Mouse (Mus musculus) thymus, adult 2 months (tissue): ENCODE measurements around the gene Ube2v1.

Experiments used
- CTCF ChIP-seq: fragments of 200-500 bp; IDR thresholded peaks from 2 replicates; pipeline ENCODE4 v1.5.1; 2012; ENCODE audit warnings: mild to moderate bottlenecking, control low read depth, low read length, moderate library complexity, borderline replicate concordance; ENCODE audit not compliant: control insufficient read depth, poor library complexity, insufficient read depth; ENCODE audit errors: extremely low read depth
- POLR2A ChIP-seq: fragments of 200-500 bp; IDR thresholded peaks from 2 replicates; pipeline ENCODE4 v1.6.1; 2012; ENCODE audit warnings: mild to moderate bottlenecking, low read length, control low read depth, moderate library complexity; ENCODE audit not compliant: control insufficient read depth, poor library complexity, insufficient read depth; ENCODE audit errors: extremely low read depth

GRCm38 (mm10) chr2:167586976-167587375 lies 44.9 kb downstream of the Ube2v1 start:
- TF ChIP-seq POLR2A, result no peak
- TF ChIP-seq CTCF, result no peak
